Mouse (Mus musculus): ENCODE measurements at regions not wholly inside any gene's neighbourhood (a gene's known extent, or its start where the extent isn't known, plus 50 kb on each side); places are given as distances from the start of the nearest gene placed in this dataset.

DNA sequence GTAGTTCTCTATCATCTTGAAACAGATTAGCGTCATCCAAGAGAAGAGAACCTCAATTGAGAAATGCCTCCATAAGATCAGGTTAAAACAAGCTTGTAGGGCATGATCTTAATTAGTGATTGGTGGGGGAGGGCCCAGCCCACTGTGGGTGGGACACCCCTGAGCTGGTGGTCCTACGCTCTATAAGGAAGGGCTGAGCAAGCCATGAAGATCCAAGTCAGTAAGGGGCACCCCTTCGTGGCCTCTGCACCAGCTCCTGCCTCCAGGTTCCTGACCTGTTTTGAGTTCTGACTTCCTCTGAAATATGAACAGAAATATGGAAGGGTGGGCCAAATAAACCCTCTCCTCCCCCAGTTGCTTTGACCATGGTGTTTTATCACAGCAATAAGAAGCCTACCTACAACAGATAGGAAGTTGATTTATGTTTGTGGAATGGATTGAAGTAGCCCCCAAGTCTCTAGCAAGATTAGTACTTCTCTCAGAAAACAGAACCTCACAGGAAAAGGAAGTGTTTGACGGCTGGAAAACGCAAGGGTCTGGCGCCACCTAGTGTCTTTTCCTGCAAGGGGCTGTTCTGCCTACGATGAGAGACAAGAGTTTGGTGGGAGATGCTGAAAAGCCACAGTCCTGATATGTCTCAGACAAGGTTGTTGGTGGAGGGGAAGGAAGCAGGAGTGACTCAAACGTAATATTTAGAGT, 82.9 kb upstream of the Lgalsl start:
- peak; percentile 84 for TF ChIP-seq CTCF (IDR thresholded peaks at IDR 0.05; ENCODE audit: borderline replicate concordance, insufficient read depth, low read length)
- TF ChIP-seq POLR2A (IDR thresholded peaks at IDR 0.05; ENCODE audit: low read depth, low read length) = no peak
